Mouse (Mus musculus): ENCODE data around the gene Nod1. TPM values are rescaled to one million over a fixed set of nuclear protein-coding genes. Genes with fewer than 3 reads are reported as not detected.

Gene Nod1
- polyA plus RNA-seq, 1 experiment from 2014 or later, result 1.9 TPM

Other genes with a start within 250 kb of the Nod1 start
- gene Znrf2, start 155.7 kb downstream of the Nod1 start, polyA plus RNA-seq (2014; fragmentation: Nextera tagmentation; extraction: Ambion mirVana), result 2.2 and 2.3 TPM in 2 replicates
- 10.5 and 13.0 TPM in 2 replicates for gene Ggct, start 20.3 kb upstream of the Nod1 start, polyA plus RNA-seq (2014; fragmentation: Nextera tagmentation; extraction: Ambion mirVana)
- gene Gars, start 65.4 kb upstream of the Nod1 start, polyA plus RNA-seq (2014; fragmentation: Nextera tagmentation; extraction: Ambion mirVana), result 194 and 196 TPM in 2 replicates
- gene Crhr2, start 160.4 kb upstream of the Nod1 start, polyA plus RNA-seq (2014; fragmentation: Nextera tagmentation; extraction: Ambion mirVana), result 0.18 TPM in 1 of 2 replicates, not detected in the other
- gene Inmt, start 202.4 kb upstream of the Nod1 start, polyA plus RNA-seq (2014; fragmentation: Nextera tagmentation; extraction: Ambion mirVana), result 3.1 and 5.3 TPM in 2 replicates
- 23.9 and 26.0 TPM in 2 replicates for gene Mindy4, start 230.8 kb upstream of the Nod1 start, polyA plus RNA-seq (2014; fragmentation: Nextera tagmentation; extraction: Ambion mirVana)

All from embryonic facial prominence, embryonic 11.5 days (tissue).